Mouse (Mus musculus): ENCODE data around the gene Exoc3l4. TPM values are rescaled to one million over a fixed set of nuclear protein-coding genes. Genes with fewer than 3 reads are reported as not detected.

Exoc3l4 gene
- total RNA-seq, 2 experiments from 2014 or later = 12.8 to 23.8 TPM

- peak; percentile 63 for DNase-seq
- intact Hi-C loops (cut with DNase I; ENCODE audit: low total_unique reads) = no loop called here
Observed at GRCm38 (mm10) chr12:111430868-111431817, 14.3 kb downstream of the Exoc3l4 start.

- intact Hi-C loops (cut with DNase I; ENCODE audit: low total_unique reads) = no loop called here
- no peak for DNase-seq
Observed at GRCm38 (mm10) chr12:111432097-111432496, 15.3 kb downstream of the Exoc3l4 start.

- DNase-seq = no peak
- intact Hi-C loops (cut with DNase I; ENCODE audit: low total_unique reads) = no loop called here
Observed at GRCm38 (mm10) chr12:111432751-111433331, 16.0 kb downstream of the Exoc3l4 start.

- intact Hi-C loops (cut with DNase I; ENCODE audit: low total_unique reads) = no loop called here
- no peak for DNase-seq
Observed at GRCm38 (mm10) chr12:111434164-111434744, 17.4 kb downstream of the Exoc3l4 start.

GRCm38 (mm10) chr12:111434745-111435327 lies 18.0 kb downstream of the Exoc3l4 start:
- no peak for DNase-seq
- intact Hi-C loops (cut with DNase I; ENCODE audit: low total_unique reads) = no loop called here

- no peak for DNase-seq
- intact Hi-C loops (cut with DNase I; ENCODE audit: low total_unique reads) = no loop called here
Observed at GRCm38 (mm10) chr12:111436170-111436569, 19.4 kb downstream of the Exoc3l4 start.

GRCm38 (mm10) chr12:111436640-111437039 lies 19.8 kb downstream of the Exoc3l4 start:
- no peak for DNase-seq
- intact Hi-C loops (cut with DNase I; ENCODE audit: low total_unique reads) = no loop called here

GRCm38 (mm10) chr12:111437222-111437900 lies 20.5 kb downstream of the Exoc3l4 start:
- DNase-seq = no peak
- intact Hi-C loops (cut with DNase I; ENCODE audit: low total_unique reads) = no loop called here

GRCm38 (mm10) chr12:111438850-111439249 lies 22.0 kb downstream of the Exoc3l4 start:
- intact Hi-C loops (cut with DNase I; ENCODE audit: low total_unique reads) = no loop called here
- no peak for DNase-seq

GRCm38 (mm10) chr12:111440701-111441373 lies 24.0 kb downstream of the Exoc3l4 start:
- intact Hi-C loops (cut with DNase I; ENCODE audit: low total_unique reads) = no loop called here
- DNase-seq = no peak

GRCm38 (mm10) chr12:111441523-111441922 lies 24.7 kb downstream of the Exoc3l4 start:
- DNase-seq = no peak
- intact Hi-C loops (cut with DNase I; ENCODE audit: low total_unique reads) = no loop called here

- intact Hi-C loops (cut with DNase I; ENCODE audit: low total_unique reads) = no loop called here
- peak; percentile 88 for DNase-seq
Observed at GRCm38 (mm10) chr12:111442309-111443010, 25.6 kb downstream of the Exoc3l4 start, which contains the start of gene Tnfaip2. Gene Tnfaip2 (plus strand): TSS chr12:111442469.

GRCm38 (mm10) chr12:111443011-111443870 lies 26.4 kb downstream of the Exoc3l4 start:
- peak; percentile 56 for DNase-seq
- intact Hi-C loops (cut with DNase I; ENCODE audit: low total_unique reads) = no loop called here

GRCm38 (mm10) chr12:111443921-111444831 lies 27.4 kb downstream of the Exoc3l4 start:
- intact Hi-C loops (cut with DNase I; ENCODE audit: low total_unique reads) = no loop called here
- DNase-seq = no peak

- no peak for DNase-seq
Observed at GRCm38 (mm10) chr12:111445161-111445889, 28.5 kb downstream of the Exoc3l4 start.

More at GRCm38 (mm10) chr12:111445161-111445889, 28.5 kb downstream of the Exoc3l4 start:
- intact Hi-C loops (cut with DNase I; ENCODE audit: low total_unique reads) = no loop called here

All from gastrocnemius, postnatal 14 days (tissue).